Mouse (Mus musculus) C2C12 (cell line): ENCODE data around the gene Kcnk10.

Source experiments
- CTCF ChIP-seq: IDR thresholded peaks from one replicate; pipeline ENCODE4 v1.5.1; 2011; ENCODE audit not compliant: control insufficient read depth, insufficient read depth, insufficient read length
- MAX ChIP-seq: IDR thresholded peaks from one replicate; pipeline ENCODE4 v1.6.1; 2011; ENCODE audit warnings: mild to moderate bottlenecking, control low read depth
- USF1 ChIP-seq: IDR thresholded peaks from one replicate; pipeline ENCODE4 v1.6.1; 2011; ENCODE audit warnings: low read depth, mild to moderate bottlenecking, control low read depth, moderate library complexity

DNA sequence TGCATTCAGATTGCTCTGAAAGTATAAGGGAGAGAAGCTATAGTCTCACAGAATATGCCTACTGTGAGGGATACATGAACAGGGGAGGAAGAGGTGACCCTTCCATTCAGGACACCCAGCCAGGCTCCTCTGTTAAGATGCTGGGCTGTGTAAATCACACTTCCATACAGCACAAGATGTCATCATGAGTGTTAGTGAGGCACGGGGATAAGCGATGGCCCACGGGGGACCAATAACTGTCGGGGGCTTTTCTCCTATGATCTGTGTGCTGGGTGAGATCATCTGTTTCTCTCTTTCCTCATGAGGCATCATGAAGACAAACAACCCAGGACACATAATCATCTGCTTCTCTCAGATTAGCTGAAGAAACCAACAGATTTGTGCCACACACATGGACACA lies 77.1 kb downstream of the Kcnk10 start:
- TF ChIP-seq CTCF (no peak), MAX (no peak), USF1 (no peak)
